Mouse (Mus musculus): Measurements from ENCODE around the gene Bmyc. TPM values are rescaled to one million over a fixed set of nuclear protein-coding genes. Genes with fewer than 3 reads are reported as not detected.
A peak's percentile ranks its signal among the peaks of the same experiment; 100 is the strongest.

Gene Bmyc
- total RNA-seq (2014; rRNA removed) (90.3 and 92.6 TPM in 2 replicates), polyA plus RNA-seq (2015; fragmentation: Nextera tagmentation; extraction: Ambion mirVana) (206 and 219 TPM in 2 replicates)

DNA sequence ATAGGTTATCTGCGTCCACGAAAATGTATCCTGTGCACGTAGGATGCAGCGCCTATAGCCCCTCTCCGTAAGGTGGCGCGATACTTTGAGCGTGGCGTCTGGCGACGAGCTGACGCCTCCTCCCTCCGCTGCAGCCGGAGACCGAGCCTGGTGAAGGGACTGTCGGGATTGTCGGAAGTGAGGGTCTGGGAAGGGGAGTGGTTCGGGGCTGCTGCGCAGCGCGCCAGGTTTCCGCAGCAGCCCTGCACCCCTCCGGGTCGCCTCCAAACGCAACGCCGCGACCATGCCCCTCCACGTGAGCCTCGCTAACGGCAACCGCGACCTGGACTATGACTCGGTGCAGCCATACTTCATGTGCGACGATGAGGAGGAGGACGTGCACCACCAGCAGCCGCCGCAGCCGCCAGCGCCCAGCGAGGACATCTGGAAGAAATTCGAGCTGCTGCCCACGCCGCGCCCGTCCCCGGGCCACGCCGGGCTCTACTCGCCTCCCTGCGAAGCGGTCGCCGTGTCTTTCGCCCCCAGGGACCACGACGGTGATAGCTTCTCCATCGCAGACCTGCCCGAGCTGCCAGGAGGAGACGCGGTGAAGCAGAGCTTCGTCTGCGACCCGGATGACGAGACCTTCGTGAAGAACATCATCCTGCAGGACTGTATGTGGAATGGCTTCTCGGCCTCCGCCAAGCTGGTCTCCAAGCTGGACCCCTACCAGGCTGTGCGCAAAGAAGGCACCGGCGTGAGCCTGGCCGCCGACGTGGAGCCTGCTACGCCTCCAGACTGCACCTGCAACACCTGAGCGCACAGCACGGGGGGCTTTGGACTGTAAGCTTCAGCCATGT lies at the start of gene Bmyc:
Gene Bmyc (plus strand): TSS at position 97 of the 839 bp plus-strand sequence.
- peak within 1 kb of the TSS; percentile 74 for H3K4me3 ChIP-seq (ENCODE audit: low read length)
- 1% methylated on average over 73 of the region's 78 CpGs for WGBS
- DNase-seq (ENCODE audit: low spot score) (peak; percentile 96), ATAC-seq (peak; percentile 95)
- H3K4me1 ChIP-seq (ENCODE audit: insufficient read depth, low read length) = peaks cover 8% of the 10 kb centered on the region
- TF ChIP-seq CTCF (IDR thresholded peaks at IDR 0.05; ENCODE audit: low read depth) = peak; percentile 89
- H3K4me2 ChIP-seq (ENCODE audit: low read depth, low read length) = peak within 1 kb of the TSS; percentile 82
- H3K27me3 ChIP-seq (ENCODE audit: insufficient read depth, low read length) = no peaks in the 10 kb centered on the region
- peak within 1 kb of the TSS; percentile 87 for H3K9ac ChIP-seq (replicated peaks; ENCODE audit: low read length)
- H3K27ac ChIP-seq = peak within 1 kb of the TSS; percentile 94
- H3K36me3 ChIP-seq (ENCODE audit: insufficient read depth, low read length) = no peaks in the 10 kb centered on the region
- H3K9me3 ChIP-seq (ENCODE audit: low read length) = no peaks in the 10 kb centered on the region

DNA sequence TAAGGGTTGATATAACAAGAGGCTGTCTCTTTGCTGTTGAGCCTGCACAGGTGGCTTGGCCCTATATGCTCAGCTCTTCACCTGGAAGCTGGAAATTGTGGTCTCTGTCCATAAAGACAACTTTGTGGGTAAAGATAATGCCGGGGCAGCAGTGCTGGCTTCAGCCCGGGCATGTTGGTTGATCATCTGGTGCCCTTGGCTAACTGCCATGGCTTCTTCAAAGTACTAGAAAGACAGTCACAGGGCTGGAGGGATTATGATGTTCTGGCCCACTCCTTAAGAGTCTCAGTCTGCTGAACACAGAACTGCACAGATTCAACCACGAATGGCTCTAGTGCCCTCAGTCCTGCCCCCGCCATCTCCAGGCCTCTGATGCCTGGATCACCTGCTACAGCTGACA lies 49.3 kb upstream of the Bmyc start:
- DNase-seq (ENCODE audit: low spot score) = peak; percentile 49

DNA sequence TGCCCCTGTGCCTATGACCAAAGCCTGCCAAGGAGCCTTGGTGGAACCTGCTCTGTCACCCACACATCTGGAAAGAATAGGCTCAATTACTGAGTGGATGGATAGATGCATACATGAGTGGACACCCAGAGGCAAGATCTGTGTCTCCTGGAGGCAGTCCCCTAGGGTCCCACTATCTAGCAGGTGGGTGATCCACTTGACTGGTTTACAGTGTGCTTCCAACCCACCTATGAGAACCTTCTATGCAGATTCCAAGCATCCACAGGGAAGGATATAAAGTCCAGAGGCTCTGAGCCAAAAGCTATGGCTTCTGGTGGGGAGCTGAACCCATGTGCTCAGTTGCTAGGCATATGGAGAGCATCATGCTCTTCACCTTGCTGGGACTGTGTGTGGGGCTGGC lies 48.9 kb upstream of the Bmyc start, which contains the start of gene Lcn5:
Gene Lcn5 (plus strand): TSS at position 301 of the 400 bp plus-strand sequence.
- no peak within 1 kb of the TSS for H3K4me2 ChIP-seq (ENCODE audit: low read depth, low read length)
- H3K27ac ChIP-seq = no peak within 1 kb of the TSS
- H3K4me1 ChIP-seq (ENCODE audit: insufficient read depth, low read length) = no peaks in the 10 kb centered on the region
- H3K9ac ChIP-seq (replicated peaks; ENCODE audit: low read length) = no peak within 1 kb of the TSS
- H3K4me3 ChIP-seq (ENCODE audit: low read length) = no peak within 1 kb of the TSS
- H3K36me3 ChIP-seq (ENCODE audit: insufficient read depth, low read length) = no peaks in the 10 kb centered on the region
- H3K9me3 ChIP-seq (ENCODE audit: low read length) = no peaks in the 10 kb centered on the region
- DNase-seq (ENCODE audit: low spot score) (no peak), ATAC-seq (no peak)
- H3K27me3 ChIP-seq (ENCODE audit: insufficient read depth, low read length) = no peaks in the 10 kb centered on the region
- no peak for TF ChIP-seq CTCF (IDR thresholded peaks at IDR 0.05; ENCODE audit: low read depth)

More for the DNA sequence above, 49.3 kb upstream of the Bmyc start:
- Histone ChIP-seq H3K4me3 (ENCODE audit: low read length) (no peak overlapping the region), H3K27ac (no peak overlapping the region), H3K4me2 (ENCODE audit: low read depth, low read length) (no peak overlapping the region), H3K9me3 (ENCODE audit: low read length) (no peaks in the 10 kb centered on the region), H3K36me3 (ENCODE audit: insufficient read depth, low read length) (no peaks in the 10 kb centered on the region), H3K9ac (replicated peaks; ENCODE audit: low read length) (no peak overlapping the region), H3K4me1 (ENCODE audit: insufficient read depth, low read length) (no peaks in the 10 kb centered on the region), H3K27me3 (ENCODE audit: insufficient read depth, low read length) (no peaks in the 10 kb centered on the region)
- WGBS = 59% methylated on average over 4 of the region's 4 CpGs
- ATAC-seq = peak; percentile 18; the same call in 1 of the 2 replicates
- TF ChIP-seq CTCF (IDR thresholded peaks at IDR 0.05; ENCODE audit: low read depth) = no peak

DNA sequence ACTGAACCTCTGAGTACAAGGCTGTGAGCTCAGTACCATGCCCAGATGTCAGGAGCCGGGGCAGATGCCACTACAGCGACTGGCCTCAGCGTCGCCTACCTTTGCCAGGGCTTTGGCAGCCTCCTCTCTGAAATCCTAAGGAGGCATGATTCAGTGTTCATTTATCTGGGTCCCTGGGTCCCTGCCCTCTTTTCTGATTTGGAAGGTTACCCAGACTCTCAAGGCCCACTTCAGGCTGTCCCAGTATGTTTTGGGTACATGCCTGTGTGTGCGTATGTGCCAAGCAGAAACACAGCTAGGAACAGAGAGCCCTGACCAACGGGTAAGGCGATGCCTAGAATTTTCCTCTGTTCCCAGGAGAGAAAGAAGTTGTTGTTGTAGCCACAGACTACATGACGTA lies 46.3 kb upstream of the Bmyc start:
- Histone ChIP-seq H3K27me3 (ENCODE audit: insufficient read depth, low read length) (no peaks in the 10 kb centered on the region), H3K27ac (no peak overlapping the region), H3K4me3 (ENCODE audit: low read length) (no peak overlapping the region), H3K4me2 (ENCODE audit: low read depth, low read length) (no peak overlapping the region), H3K36me3 (ENCODE audit: insufficient read depth, low read length) (no peaks in the 10 kb centered on the region), H3K9me3 (ENCODE audit: low read length) (no peaks in the 10 kb centered on the region), H3K4me1 (ENCODE audit: insufficient read depth, low read length) (no peaks in the 10 kb centered on the region), H3K9ac (replicated peaks; ENCODE audit: low read length) (no peak overlapping the region)
- no peak for TF ChIP-seq CTCF (IDR thresholded peaks at IDR 0.05; ENCODE audit: low read depth)
- ATAC-seq (no peak), DNase-seq (ENCODE audit: low spot score) (no peak)
- WGBS = 85% methylated on average over 8 of the region's 8 CpGs

DNA sequence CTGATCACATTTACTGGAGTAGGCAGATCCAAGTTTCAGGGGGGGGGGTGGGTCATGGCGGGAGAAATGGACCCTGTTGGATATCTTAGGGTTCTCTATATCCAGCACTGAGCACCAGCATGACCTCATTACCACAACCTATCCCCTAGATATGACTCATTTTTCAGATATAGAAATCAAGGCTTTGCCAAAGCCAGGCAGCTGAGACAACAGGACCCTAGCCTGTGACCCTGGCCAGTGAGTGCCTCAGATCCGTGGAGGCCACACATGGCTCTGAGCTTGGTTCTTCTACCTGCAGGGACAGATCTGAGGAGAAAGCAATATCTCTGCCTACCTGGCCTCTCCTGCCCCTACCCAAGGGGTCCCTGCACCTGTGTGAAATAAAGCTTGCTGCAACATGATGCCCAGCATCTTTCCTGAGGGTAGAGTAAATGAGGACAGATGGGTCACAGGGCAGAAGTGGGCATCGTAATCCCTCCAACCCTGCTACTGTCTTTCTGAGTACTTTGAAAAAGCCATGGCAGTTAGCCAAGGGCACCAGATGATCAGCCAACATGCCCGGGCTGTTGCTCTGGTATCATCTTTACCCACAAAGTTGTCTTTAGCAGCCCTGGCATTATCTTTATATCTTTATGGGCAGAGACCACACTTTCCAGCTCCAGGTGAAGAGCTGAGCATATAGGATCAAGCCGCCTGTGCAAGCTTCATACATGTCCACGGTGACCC lies 45.1 kb upstream of the Bmyc start:
- Histone ChIP-seq H3K27ac (no peak overlapping the region), H3K36me3 (ENCODE audit: insufficient read depth, low read length) (no peaks in the 10 kb centered on the region), H3K9me3 (ENCODE audit: low read length) (no peaks in the 10 kb centered on the region), H3K4me3 (ENCODE audit: low read length) (no peak overlapping the region), H3K4me1 (ENCODE audit: insufficient read depth, low read length) (no peaks in the 10 kb centered on the region), H3K27me3 (ENCODE audit: insufficient read depth, low read length) (no peaks in the 10 kb centered on the region), H3K9ac (replicated peaks; ENCODE audit: low read length) (no peak overlapping the region), H3K4me2 (ENCODE audit: low read depth, low read length) (no peak overlapping the region)
- WGBS = 67% methylated on average over 6 of the region's 6 CpGs
- ATAC-seq (no peak), DNase-seq (ENCODE audit: low spot score) (peak; percentile 25)
- TF ChIP-seq CTCF (IDR thresholded peaks at IDR 0.05; ENCODE audit: low read depth) = no peak

DNA sequence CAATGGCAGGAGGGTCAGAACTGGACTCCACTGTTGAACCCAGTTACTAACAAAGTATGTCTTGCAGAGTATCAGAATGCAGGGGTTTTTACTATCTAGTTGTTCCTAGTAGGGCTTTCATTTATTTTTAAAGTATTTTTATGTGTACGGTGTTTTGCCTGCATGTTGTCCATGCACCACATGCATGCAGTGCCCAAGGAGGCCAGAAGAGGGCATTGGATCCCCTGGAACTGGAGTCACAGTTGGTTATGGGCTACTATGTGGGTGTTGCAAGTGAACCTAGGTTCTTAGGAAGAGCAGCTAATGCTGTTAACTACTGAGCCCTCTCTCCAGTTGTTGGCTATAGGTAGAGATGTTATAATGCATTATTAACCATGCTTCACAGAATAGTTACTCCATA lies 43.0 kb upstream of the Bmyc start:
- Histone ChIP-seq H3K36me3 (ENCODE audit: insufficient read depth, low read length) (no peaks in the 10 kb centered on the region), H3K9ac (replicated peaks; ENCODE audit: low read length) (no peak overlapping the region), H3K27ac (no peak overlapping the region), H3K4me3 (ENCODE audit: low read length) (no peak overlapping the region), H3K4me1 (ENCODE audit: insufficient read depth, low read length) (no peaks in the 10 kb centered on the region), H3K9me3 (ENCODE audit: low read length) (no peaks in the 10 kb centered on the region), H3K27me3 (ENCODE audit: insufficient read depth, low read length) (no peaks in the 10 kb centered on the region), H3K4me2 (ENCODE audit: low read depth, low read length) (no peak overlapping the region)
- WGBS = 64% methylated on average over 1 of the region's 1 CpGs
- DNase-seq (ENCODE audit: low spot score) = peak; percentile 54
- ATAC-seq = no peak
- TF ChIP-seq CTCF (IDR thresholded peaks at IDR 0.05; ENCODE audit: low read depth) = peak; percentile 77
